Comparison of ENCODE assay signal across 10 mouse cellular contexts in the genomic region with DNA sequence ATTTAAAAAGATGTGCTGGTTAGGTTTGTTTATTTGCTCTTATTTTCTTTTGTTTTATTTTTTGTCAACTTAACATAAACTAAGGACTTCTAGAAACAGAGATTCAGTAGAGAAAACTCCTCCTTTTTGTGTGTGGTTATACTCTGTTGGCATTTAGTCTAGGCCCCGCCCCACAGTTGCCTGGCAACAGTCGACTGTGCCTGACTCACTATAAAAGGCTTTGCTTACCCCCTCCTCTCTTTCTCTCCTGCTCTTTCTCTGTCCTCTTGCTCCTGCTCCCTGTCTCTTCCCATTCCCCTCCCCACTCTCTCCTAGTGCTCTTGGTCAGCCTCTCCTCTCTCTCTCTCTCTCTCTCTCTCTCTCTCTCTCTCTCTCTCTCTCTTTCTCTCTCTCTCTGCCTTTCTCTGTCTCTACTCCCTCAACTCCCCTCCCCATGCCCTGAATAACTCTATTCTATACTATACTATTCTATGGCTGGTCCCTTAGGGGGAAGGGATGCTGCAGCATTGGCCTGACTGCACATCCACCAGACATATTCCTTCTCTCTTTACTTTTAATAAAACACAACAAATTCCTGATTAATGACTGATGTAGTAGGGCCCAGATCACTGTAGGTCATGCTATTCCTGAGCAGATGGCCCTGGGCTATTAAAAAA.
A peak's percentile ranks its signal among the peaks of the same experiment; 100 is the strongest.
DNase-seq lines count a peak whose midpoint lies in the region; ATAC-seq and TF ChIP-seq lines count a peak whose summit lies in the region.
"Had no signal": no experiment of that assay in that cellular context is flagged by ENCODE, and none has a peak within 500 bp of the region (broad histone marks: within the 10 kb centered on the region; RNA-seq: fewer than 3 reads in every experiment).

No protein-coding gene starts in this region.

- H3K4me1 ChIP-seq in lung, embryonic 14.5 days (ENCODE audit: insufficient read depth), result no peaks in the 10 kb centered on the region
- no peaks in the 10 kb centered on the region for H3K4me1 ChIP-seq in forebrain, embryonic 12.5 days
- H3K4me1 ChIP-seq in midbrain, embryonic 11.5 days (ENCODE audit: control insufficient read depth, insufficient read depth, low read length), result no peaks in the 10 kb centered on the region

- WGBS in lung, embryonic 14.5 days, result 30% methylated on average over 2 of the region's 2 CpGs
- WGBS in forebrain, embryonic 12.5 days, result 9% methylated on average over 2 of the region's 2 CpGs
- WGBS in midbrain, embryonic 11.5 days, result 17% methylated on average over 2 of the region's 2 CpGs

- H3K4me3 ChIP-seq in lung, embryonic 14.5 days (ENCODE audit: low read depth, low read length), result no peak overlapping the region
- H3K4me3 ChIP-seq in forebrain, embryonic 12.5 days (replicated peaks), result no peak overlapping the region
- H3K4me3 ChIP-seq in midbrain, embryonic 11.5 days (ENCODE audit: low read depth, low read length), result no peak overlapping the region

- H3K4me2 ChIP-seq in lung, embryonic 14.5 days, result no peak overlapping the region
- no peak overlapping the region for H3K4me2 ChIP-seq in forebrain, embryonic 12.5 days
- H3K4me2 ChIP-seq in midbrain, embryonic 11.5 days, result no peak overlapping the region

- no peak overlapping the region for H3K9ac ChIP-seq in lung, embryonic 14.5 days
- no peak overlapping the region for H3K9ac ChIP-seq in forebrain, embryonic 12.5 days
- H3K9ac ChIP-seq in midbrain, embryonic 11.5 days (ENCODE audit: low read length), result no peak overlapping the region
- H3K9ac ChIP-seq: liver, postnatal 0 days had no signal

- no peaks in the 10 kb centered on the region for H3K36me3 ChIP-seq in lung, embryonic 14.5 days (ENCODE audit: insufficient read depth)
- no peaks in the 10 kb centered on the region for H3K36me3 ChIP-seq in forebrain, embryonic 12.5 days (replicated peaks)
- no peaks in the 10 kb centered on the region for H3K36me3 ChIP-seq in midbrain, embryonic 11.5 days (ENCODE audit: control insufficient read depth, insufficient read depth, low read length)

- DNase-seq in lung, embryonic 14.5 days, result peak; percentile 17
- no peak for DNase-seq in lung, postnatal 10 days
- DNase-seq in midbrain, embryonic 11.5 days (ENCODE audit: low spot score, missing footprints), result no peak
- no peak for DNase-seq in layer of hippocampus, postnatal 25 days (ENCODE audit: extremely low spot score in 1 of 2, low spot score in 1 of 2)
- no peak for DNase-seq in yolk sac, embryonic 10.5 days (ENCODE audit: low spot score)
- DNase-seq in right cerebral cortex, postnatal 4 days, result no peak
- no peak for DNase-seq in spleen, adult 12 weeks (ENCODE audit: low spot score)
- DNase-seq: kidney, postnatal 25 days; liver, postnatal 0 days had no signal

- no peaks in the 10 kb centered on the region for H3K9me3 ChIP-seq in lung, embryonic 14.5 days (ENCODE audit: low read depth, low read length)
- H3K9me3 ChIP-seq in forebrain, embryonic 12.5 days, result no peaks in the 10 kb centered on the region
- H3K9me3 ChIP-seq in midbrain, embryonic 11.5 days (ENCODE audit: control insufficient read depth, low read length), result no peaks in the 10 kb centered on the region

- H3K27me3 ChIP-seq in lung, embryonic 14.5 days (ENCODE audit: insufficient read depth, low read length), result no peaks in the 10 kb centered on the region
- no peaks in the 10 kb centered on the region for H3K27me3 ChIP-seq in forebrain, embryonic 12.5 days
- no peaks in the 10 kb centered on the region for H3K27me3 ChIP-seq in midbrain, embryonic 11.5 days (ENCODE audit: control insufficient read depth, insufficient read depth, low read length)

- ATAC-seq in lung, embryonic 14.5 days (ENCODE audit: insufficient read depth), result peak; percentile 58; the same call in 1 of the 2 replicates
- peak; percentile 91 for ATAC-seq in forebrain, embryonic 12.5 days (ENCODE audit: low FRiP score)
- peak; percentile 98 for ATAC-seq in midbrain, embryonic 11.5 days (ENCODE audit: low FRiP score)
- ATAC-seq: liver, postnatal 0 days had no signal

- H3K27ac ChIP-seq in lung, embryonic 14.5 days (ENCODE audit: low read depth), result no peak overlapping the region
- no peak overlapping the region for H3K27ac ChIP-seq in forebrain, embryonic 12.5 days
- H3K27ac ChIP-seq in midbrain, embryonic 11.5 days (ENCODE audit: low read depth, low read length), result no peak overlapping the region

- TF ChIP-seq CTCF in lung, embryonic 14.5 days (IDR thresholded peaks at IDR 0.05; ENCODE audit: low read depth), result no peak
